ENCODE assay signal across 9 mouse cellular contexts in the genomic region with DNA sequence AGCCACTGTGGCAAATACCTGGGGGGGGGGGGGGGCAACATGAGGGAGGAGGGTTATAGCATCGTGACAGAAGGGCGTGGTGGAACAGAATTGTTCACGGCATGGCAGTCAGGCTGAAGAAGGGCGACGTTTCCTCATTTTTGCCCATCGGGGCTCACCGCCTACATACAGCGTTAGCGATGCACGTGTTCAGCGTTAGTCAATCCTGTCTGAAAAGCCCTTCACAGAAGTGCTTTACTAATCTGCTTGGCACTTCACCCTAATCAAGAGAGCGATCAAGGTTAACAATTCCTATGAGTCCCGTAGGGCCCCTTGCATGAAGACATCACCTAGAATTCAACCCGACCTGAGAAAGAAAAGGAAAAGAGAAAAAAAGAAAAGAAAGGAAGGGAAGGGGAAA. TPM values are rescaled to one million over a fixed set of nuclear protein-coding genes. Genes with fewer than 3 reads are reported as not detected.
DNase-seq lines count a peak whose midpoint lies in the region; TF ChIP-seq lines count a peak whose summit lies in the region.
"Had no signal": no experiment of that assay in that cellular context is flagged by ENCODE, and none has a peak within 500 bp of the region (broad histone marks: within the 10 kb centered on the region; RNA-seq: fewer than 3 reads in every experiment).

No protein-coding gene starts in this region.

- H3K79me2 ChIP-seq in MEL (ENCODE audit: control insufficient read depth, insufficient read depth, low read length, poor library complexity), result no peaks in the 10 kb centered on the region

- H3K27me3 ChIP-seq in heart, embryonic 10.5 days (ENCODE audit: insufficient read depth, poor library complexity, severe bottlenecking), result no peaks in the 10 kb centered on the region
- no peaks in the 10 kb centered on the region for H3K27me3 ChIP-seq in MEL (ENCODE audit: control insufficient read depth in 1 of 2, insufficient read depth in 2 of 2, low read length in 2 of 2)

- 0 out of 4 replicates have a peak, but pooled peaks of 1 of the 2 experiments have one; percentile 1 for TF ChIP-seq EP300 in MEL (IDR thresholded peaks at IDR 0.05; ENCODE audit: low read depth in 1 of 2, low read length in 2 of 2)

- DNase-seq in heart, embryonic 10.5 days (ENCODE audit: low spot score), result no peak
- DNase-seq in heart, postnatal 14 days, result no peak
- no peak for DNase-seq in left cerebral cortex, adult 2 months (ENCODE audit: extremely low spot score in 1 of 2, low spot score in 2 of 2)
- DNase-seq in left cerebral cortex, postnatal 4 days, result no peak
- peak; percentile 64 for DNase-seq in MEL (ENCODE audit: low read depth, low spot score)
- peak; percentile 7 for DNase-seq in lung, postnatal 14 days
- DNase-seq in frontal cortex, adult 2 months (ENCODE audit: extremely low spot score in 1 of 2, low spot score in 1 of 2), result no peak
- no peak for DNase-seq in retina, embryonic 14.5 days (ENCODE audit: low spot score)

- no peak for TF ChIP-seq CTCF in left cerebral cortex, adult 2 months (IDR thresholded peaks at IDR 0.05)
- TF ChIP-seq CTCF in MEL (IDR thresholded peaks at IDR 0.05 in 2 of 3, conservative IDR thresholded peaks at IDR 0.05 in 1 of 3; ENCODE audit: control insufficient read depth in 1 of 3, insufficient read depth in 1 of 3, low read depth in 2 of 3, low read length in 3 of 3, poor library complexity in 1 of 3, severe bottlenecking in 1 of 3), result no peak

- TF ChIP-seq POLR2A in MEL (IDR thresholded peaks at IDR 0.05; ENCODE audit: control insufficient read depth in 1 of 2, insufficient read depth in 1 of 2, low read depth in 1 of 2, low read length in 2 of 2, poor library complexity in 1 of 2), result no peak

- H3K4me3 ChIP-seq in heart, embryonic 10.5 days, result peak overlapping the region; percentile 13; the same call in 1 of the 2 replicates
- 0 out of 2 replicates have a peak overlapping the region, but pooled peaks have one; percentile 16 for H3K4me3 ChIP-seq in left cerebral cortex, adult 2 months
- peak overlapping the region; percentile 23 to 25 for H3K4me3 ChIP-seq in MEL (ENCODE audit: control insufficient read depth in 1 of 2, insufficient read depth in 1 of 2, low read depth in 2 of 2, low read length in 2 of 2)

- TF ChIP-seq RAD21 in MEL (IDR thresholded peaks at IDR 0.05; ENCODE audit: low read depth, low read length), result no peak

- H3K36me3 ChIP-seq in heart, embryonic 10.5 days, result no peaks in the 10 kb centered on the region
- H3K36me3 ChIP-seq in MEL (ENCODE audit: control insufficient read depth in 1 of 2, insufficient read depth in 2 of 2, low read length in 2 of 2), result peaks cover 0 to 5% of the 10 kb centered on the region in 2 experiments; a peak in 2 of 4 replicates

- no peaks in the 10 kb centered on the region for H3K9me3 ChIP-seq in heart, embryonic 10.5 days
- no peaks in the 10 kb centered on the region for H3K9me3 ChIP-seq in MEL (replicated peaks; ENCODE audit: insufficient read depth, low read length)

- intact Hi-C loops in heart, postnatal 14 days (cut with DNase I), result loop anchor here (2.0 kb wide), 2 partner anchors 220 to 534 kb away; no protein-coding TSS in a partner anchor
- intact Hi-C loops in left cerebral cortex, adult 2 months (cut with DNase I), result loop anchor here (1.0 to 2.0 kb wide), 2 partner anchors 317 to 534 kb away; no protein-coding TSS in a partner anchor
- intact Hi-C loops in left cerebral cortex, postnatal 4 days (cut with DNase I), result loop anchor here (1.0 to 2.0 kb wide), 3 partner anchors 220 to 534 kb away; no protein-coding TSS in a partner anchor

- H3K9ac ChIP-seq in MEL (ENCODE audit: control insufficient read depth, low read depth, low read length, poor library complexity, severe bottlenecking), result peak overlapping the region; percentile 21
- H3K9ac ChIP-seq: liver, embryonic 14.5 days had no signal

- H3K27ac ChIP-seq in heart, embryonic 10.5 days, result no peak overlapping the region
- no peak overlapping the region for H3K27ac ChIP-seq in left cerebral cortex, adult 2 months
- H3K27ac ChIP-seq in MEL (ENCODE audit: control insufficient read depth, low read depth, low read length), result no peak overlapping the region
- H3K27ac ChIP-seq: liver, embryonic 14.5 days had no signal

- WGBS in heart, embryonic 10.5 days, result 48% methylated on average over 14 of the region's 14 CpGs

- peaks cover 19% of the 10 kb centered on the region for H3K4me1 ChIP-seq in heart, embryonic 10.5 days
- H3K4me1 ChIP-seq in MEL (ENCODE audit: control insufficient read depth in 1 of 2, insufficient read depth in 2 of 2, low read length in 2 of 2), result peaks cover 0 to 3% of the 10 kb centered on the region in 2 experiments; a peak in 2 of 4 replicates

TF ChIP-seq in MEL, 35 proteins besides CTCF, POLR2A, EP300 and RAD21:
- TF ChIP-seq GABPA (IDR thresholded peaks at IDR 0.05; ENCODE audit: low read depth, low read length) (no peak), MEF2A (IDR thresholded peaks at IDR 0.05; ENCODE audit: extremely low read depth, insufficient replicate concordance, low read depth, low read length, poor library complexity, severe bottlenecking) (no peak), MAFK (IDR thresholded peaks at IDR 0.05; ENCODE audit: borderline replicate concordance, low read depth, low read length) (no peak), ETS1 (IDR thresholded peaks at IDR 0.05; ENCODE audit: low read depth, low read length) (no peak), SMC3 (IDR thresholded peaks at IDR 0.05; ENCODE audit: low read depth, low read length) (no peak), ZMIZ1 (IDR thresholded peaks at IDR 0.05; ENCODE audit: low read depth, low read length) (no peak), POLR2AphosphoS2 (IDR thresholded peaks at IDR 0.05; ENCODE audit: low read length) (no peak), TBP (IDR thresholded peaks at IDR 0.05; ENCODE audit: low read depth, low read length) (no peak), POLR2AphosphoS5 (IDR thresholded peaks at IDR 0.05; ENCODE audit: borderline replicate concordance, low read depth, low read length) (no peak), ELF1 (IDR thresholded peaks at IDR 0.05; ENCODE audit: low read depth, low read length) (no peak), KAT2A (conservative IDR thresholded peaks at IDR 0.05; ENCODE audit: low read depth, low read length) (no peak), MYB (IDR thresholded peaks at IDR 0.05; ENCODE audit: low read depth, low read length) (no peak), CHD2 (IDR thresholded peaks at IDR 0.05; ENCODE audit: low read length) (no peak), CHD1 (IDR thresholded peaks at IDR 0.05; ENCODE audit: low read depth, low read length) (no peak), HCFC1 (IDR thresholded peaks at IDR 0.05; ENCODE audit: low read depth, low read length) (no peak), ZKSCAN1 (IDR thresholded peaks at IDR 0.05; ENCODE audit: low read depth, low read length) (no peak), MYC (IDR thresholded peaks at IDR 0.05; ENCODE audit: low read depth, low read length) (peak; percentile 63; the same call in 1 of the 2 replicates), JUND (IDR thresholded peaks at IDR 0.05; ENCODE audit: low read depth, low read length) (no peak), BHLHE40 (IDR thresholded peaks at IDR 0.05; ENCODE audit: borderline replicate concordance, low read depth, low read length) (no peak), MXI1 (IDR thresholded peaks at IDR 0.05; ENCODE audit: low read depth, low read length) (peak; percentile 54; the same call in 1 of the 2 replicates), RCOR1 (IDR thresholded peaks at IDR 0.05; ENCODE audit: low read depth, low read length) (no peak), TAL1 (IDR thresholded peaks at IDR 0.05; ENCODE audit: low read length) (no peak), NRF1 (IDR thresholded peaks at IDR 0.05; ENCODE audit: insufficient read depth, low read depth, low read length, poor library complexity, severe bottlenecking) (no peak), USF1 (IDR thresholded peaks at IDR 0.05; ENCODE audit: low read depth, low read length) (no peak), ZC3H11A (IDR thresholded peaks at IDR 0.05; ENCODE audit: low read depth, low read length) (no peak), MAX (IDR thresholded peaks at IDR 0.05; ENCODE audit: low read length) (peak; percentile 78)

RNA-seq across cellular contexts. Expression of gene Osmr, which starts 34.3 kb away (rescaled TPM):
- polyA plus RNA-seq in heart, embryonic 10.5 days (2016; fragmentation: Nextera tagmentation; extraction: Ambion mirVana), result 0.54 and 0.97 TPM in 2 replicates
- total RNA-seq in heart, postnatal 14 days (2021), result 10 to 100 TPM; 11.1 to 13.5 TPM
- total RNA-seq in left cerebral cortex, adult 2 months (2021), result 1 to 10 TPM; 2.5 to 3.4 TPM
- total RNA-seq in left cerebral cortex, postnatal 4 days (2021), result 1 to 10 TPM; 3.6 to 3.7 TPM
- total RNA-seq in MEL (2012; rRNA removed), result not detected in 2 replicates
- polyA plus RNA-seq in MEL (2012; ENCODE audit: insufficient read depth in 1 of 2, insufficient read length in 2 of 2, low read depth in 1 of 2, low replicate concordance in 2 of 2, missing spikeins in 1 of 2), result not detected
- polyA plus RNA-seq in frontal cortex, adult 2 months (2012; rRNA removed), result 2.6 and 2.7 TPM in 2 replicates

Comparison
In these comparisons a context has a peak if more than half of its experiments do, and no peak if none do; other contexts are left out.
1. DNase-seq: peak in MEL (single experiment) and lung, postnatal 14 days (single experiment); none in heart, embryonic 10.5 days (single experiment), heart, postnatal 14 days (0 of 2), left cerebral cortex, adult 2 months (0 of 2), left cerebral cortex, postnatal 4 days (single experiment), frontal cortex, adult 2 months (0 of 2) and retina, embryonic 14.5 days (single experiment).
2. Peak in every context shown above with its lines, with median percentiles within 50 percentile points of each other: H3K4me3 ChIP-seq.